Mouse (Mus musculus): ENCODE results near the gene Cnn3.

Cnn3 gene

GRCm38 (mm10) chr3:121492026-121492425, 65.7 kb downstream of the Cnn3 start:
- no peak for DNase-seq (ENCODE audit: low spot score in 2 of 2)

DNA sequence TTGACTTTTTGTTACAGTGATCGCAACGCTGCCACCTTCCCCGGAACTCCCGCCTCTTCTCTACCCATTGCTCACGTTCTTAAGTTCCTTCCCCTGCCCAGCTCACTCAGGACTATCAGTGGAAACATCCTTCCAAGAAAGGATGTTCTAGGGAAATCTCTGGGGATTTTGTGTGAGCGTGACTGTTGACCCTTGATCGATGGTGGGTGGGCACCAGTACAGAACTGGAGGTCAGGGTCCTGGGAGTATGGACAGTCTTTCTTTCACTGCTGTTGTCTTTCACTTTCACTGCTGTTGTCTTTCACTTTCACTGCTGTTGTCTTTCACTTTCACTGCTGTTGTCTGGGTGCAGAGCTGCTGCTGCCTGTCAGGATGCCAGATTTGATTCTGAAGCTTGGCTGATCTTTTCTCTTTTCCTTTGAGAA, 67.7 kb downstream of the Cnn3 start:
- no peak for DNase-seq (ENCODE audit: low spot score in 2 of 2)

DNA sequence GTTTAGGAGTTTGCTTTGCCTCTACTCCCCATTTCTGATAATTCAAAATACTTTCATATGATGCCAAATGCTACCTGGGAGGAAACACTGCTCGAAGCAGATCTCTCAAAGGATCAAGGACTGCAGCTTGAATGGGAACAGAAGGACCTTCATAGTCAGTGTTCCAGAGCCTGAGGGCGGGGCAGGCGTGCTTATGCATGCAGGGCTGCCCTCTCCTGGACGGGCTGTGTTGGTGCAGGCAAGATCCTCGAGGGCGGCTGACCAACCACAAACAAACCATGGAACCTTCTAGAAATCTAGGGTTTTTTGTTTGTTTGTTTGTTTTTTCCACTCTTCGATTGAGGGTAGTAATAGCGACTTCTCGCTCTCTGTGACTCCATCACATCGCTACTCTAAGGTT, 73.9 kb downstream of the Cnn3 start:
- peak; percentile 35 to 72 for DNase-seq (ENCODE audit: low spot score in 2 of 2)

- no peak for DNase-seq (ENCODE audit: low spot score in 2 of 2)
These were observed 74.4 kb downstream of the Cnn3 start for GRCm38 (mm10) chr3:121500734-121501133.

DNA sequence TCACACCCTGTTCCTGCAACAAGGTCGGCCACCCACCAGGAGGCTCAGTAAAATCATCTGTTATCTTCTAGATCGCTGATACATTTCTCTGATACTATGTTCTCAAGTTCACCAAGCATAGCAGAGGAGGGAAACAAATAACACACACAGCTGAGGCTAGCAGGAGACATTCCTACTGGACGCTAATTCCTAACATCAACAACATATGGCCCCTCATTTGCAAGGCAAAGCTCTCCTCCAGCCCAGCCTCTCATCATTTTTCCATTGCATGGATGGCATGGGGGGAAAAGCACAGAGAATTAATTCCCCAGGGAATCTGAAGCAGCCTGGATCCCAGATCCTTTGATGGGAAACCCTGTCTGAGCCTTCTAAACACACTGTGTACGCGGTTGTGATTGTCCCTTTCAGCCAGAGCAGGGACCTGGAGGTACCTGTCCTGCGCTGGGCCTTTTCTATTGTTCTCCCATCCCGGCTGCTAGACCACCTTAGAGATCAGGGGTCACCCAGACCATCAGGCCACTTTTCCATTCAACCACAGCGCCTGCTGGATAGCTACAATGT, 78.7 kb downstream of the Cnn3 start:
- no peak for DNase-seq (ENCODE audit: low spot score in 2 of 2)

DNA sequence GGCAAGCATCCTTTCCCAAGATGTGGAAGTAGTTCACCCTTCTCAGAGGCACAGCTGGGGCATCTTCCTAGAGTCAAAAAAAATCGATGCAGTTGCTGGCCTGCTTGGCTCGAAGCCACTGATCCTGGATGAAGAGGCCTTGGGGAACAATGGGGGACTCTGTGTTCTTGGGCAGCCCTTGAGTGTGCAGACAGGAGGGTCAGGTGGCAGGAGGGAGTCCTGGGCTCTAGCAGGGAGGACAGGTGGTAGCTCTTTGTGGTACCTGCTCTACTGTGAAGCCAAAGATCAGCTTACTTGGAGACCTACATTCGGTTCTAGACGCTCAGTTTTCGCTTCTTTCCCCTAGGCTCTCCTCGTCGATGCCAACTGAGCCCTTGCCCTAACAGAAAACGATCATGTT, 79.9 kb downstream of the Cnn3 start:
- DNase-seq (ENCODE audit: low spot score in 2 of 2) = no peak

GRCm38 (mm10) chr3:121506756-121507155, 80.5 kb downstream of the Cnn3 start:
- DNase-seq (ENCODE audit: low spot score in 2 of 2) = no peak

- no peak for DNase-seq (ENCODE audit: low spot score in 2 of 2)
These were observed 81.4 kb downstream of the Cnn3 start for GRCm38 (mm10) chr3:121507678-121508077.

All from cerebellum, postnatal 4 days (tissue).